Mouse (Mus musculus): ENCODE measurements around the gene Lhx4.

GRCm38 (mm10) chr1:155703191-155703680 lies 48.2 kb downstream of the Lhx4 start:
- TF ChIP-seq CTCF (IDR thresholded peaks at IDR 0.05; ENCODE audit: low read depth, low read length) (no peak), POLR2A (IDR thresholded peaks at IDR 0.05; ENCODE audit: borderline replicate concordance, low read depth, low read length) (no peak)

All from bone marrow macrophage, adult 2 months (primary cell).